Mouse (Mus musculus) kidney, adult 9 months (tissue): ENCODE results near the gene Nab2.
"Not testable (repeated sequence)": the region's sequence is repeated elsewhere in the genome, so short reads cannot be mapped to it uniquely, and the experiment has no call there.

ENCODE experiments used
- DNase-seq: peaks from one replicate; pipeline ENCODE4 v3.0.0; 2022

Gene Nab2

DNA sequence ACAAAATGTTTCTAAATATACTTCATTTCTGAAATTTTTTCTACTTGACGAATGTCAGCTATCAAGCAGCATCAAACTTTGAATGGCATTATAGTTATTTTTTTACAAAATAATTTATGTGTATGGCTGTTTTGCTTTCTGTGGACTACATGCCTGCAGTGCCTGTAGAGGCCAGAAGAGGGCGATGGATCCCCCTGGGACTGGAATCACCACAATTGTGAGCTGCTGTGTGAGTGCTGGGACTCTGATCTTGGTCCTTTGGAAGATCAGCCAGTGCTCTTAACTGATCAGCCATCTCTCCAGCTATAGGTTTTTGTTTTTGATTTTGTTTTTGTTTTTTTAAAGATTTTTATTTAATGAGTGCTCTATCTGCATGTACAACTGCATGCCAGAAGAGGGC lies 2.9 kb upstream of the Nab2 start:
- peak; percentile 48 for DNase-seq

DNA sequence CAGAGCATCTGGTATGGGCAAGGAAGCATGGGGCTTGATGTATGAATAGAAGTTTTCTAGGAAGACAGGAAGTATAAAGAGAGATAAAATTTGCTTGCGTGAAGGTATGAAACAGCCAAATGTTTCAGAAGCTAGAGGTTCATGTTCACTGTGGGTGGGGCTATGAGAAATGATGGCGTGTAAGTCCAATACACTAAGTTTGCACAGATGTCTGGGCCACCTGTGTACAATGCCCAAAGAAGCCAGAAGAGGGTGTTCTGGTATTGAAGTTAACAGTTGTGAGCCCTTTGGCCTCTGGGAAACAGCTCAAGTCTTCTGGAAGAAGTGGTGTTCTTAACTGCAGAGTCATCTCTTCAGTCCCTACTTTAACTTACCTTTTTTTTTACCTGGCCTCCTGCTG lies 1.8 kb upstream of the Nab2 start:
- peak; percentile 50 for DNase-seq

- DNase-seq, result no peak
These were observed 802 bp upstream of the Nab2 start for GRCm38 (mm10) chr10:127669170-127669569.

DNA sequence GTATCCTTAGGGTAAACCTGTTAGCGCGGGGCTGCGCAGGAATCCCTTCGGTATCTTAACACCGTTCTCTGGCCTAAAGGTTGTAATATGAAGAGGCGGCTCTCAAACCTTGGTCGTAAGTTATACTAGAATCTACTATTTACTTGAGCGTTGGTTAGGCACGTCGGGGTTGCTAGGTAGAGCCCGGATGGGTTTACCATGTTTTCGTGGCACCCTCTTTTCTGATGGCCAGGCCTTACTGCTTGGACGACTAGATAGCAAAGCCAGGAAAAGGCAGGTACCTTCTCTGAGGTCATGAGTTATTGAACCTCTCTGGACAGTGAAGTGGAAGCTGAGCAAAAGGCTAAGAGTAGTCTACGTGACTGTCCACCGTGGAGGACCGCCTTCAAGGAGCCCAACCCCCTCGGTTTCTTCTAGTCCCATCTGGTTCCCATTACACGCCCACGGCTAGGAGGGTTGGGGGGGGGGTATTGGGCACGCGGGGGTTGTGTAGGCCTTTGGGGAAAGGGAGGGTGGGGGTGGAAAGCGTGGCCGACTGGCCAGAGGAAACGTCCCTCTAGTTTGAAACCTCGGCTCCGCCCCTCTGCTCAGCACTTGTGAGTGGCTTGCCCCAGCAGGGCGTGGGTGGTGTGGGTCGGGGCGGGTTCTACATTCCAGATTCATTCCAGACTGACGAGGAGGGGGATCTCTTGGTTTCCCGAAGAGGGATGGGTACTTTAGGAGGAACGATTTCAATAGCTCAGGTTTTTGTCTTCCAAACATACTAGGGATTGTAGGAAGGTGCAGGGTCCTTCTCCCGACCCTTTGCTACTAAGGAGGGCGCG lies 887 bp downstream of the Nab2 start:
- DNase-seq, result peak; percentile 91

GRCm38 (mm10) chr10:127666501-127667268 lies 1.7 kb downstream of the Nab2 start, which contains the start of gene Nemp1:
Nemp1 (plus strand) TSS chr10:127666901.
- DNase-seq, result peak; percentile 85

- peak; percentile 47 for DNase-seq
These were observed 2.8 kb downstream of the Nab2 start for GRCm38 (mm10) chr10:127665366-127666181.

- no peak for DNase-seq
These were observed 3.5 kb downstream of the Nab2 start for GRCm38 (mm10) chr10:127664891-127665290.

DNA sequence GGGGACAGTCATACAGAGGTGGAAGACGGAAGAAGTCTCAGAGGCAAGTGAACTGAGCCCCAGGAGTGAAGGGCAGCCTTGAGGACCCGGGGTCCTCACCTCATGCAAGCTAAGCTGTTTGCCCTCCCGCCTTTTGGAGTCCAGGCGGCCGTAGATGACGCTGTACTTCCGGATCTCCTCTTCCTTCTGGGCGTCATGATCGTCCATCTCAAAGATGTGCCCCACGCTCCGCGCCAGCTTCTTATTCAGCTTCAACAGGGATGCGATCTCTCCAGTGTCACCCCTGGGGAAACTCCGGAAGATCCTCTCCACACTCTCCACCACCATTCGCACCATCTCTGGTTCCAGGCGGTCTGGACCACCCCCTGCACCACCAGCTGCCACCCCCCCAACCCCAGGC lies 4.2 kb downstream of the Nab2 start:
- no peak for DNase-seq

GRCm38 (mm10) chr10:127663590-127663989 lies 4.8 kb downstream of the Nab2 start:
- DNase-seq, result no peak

DNA sequence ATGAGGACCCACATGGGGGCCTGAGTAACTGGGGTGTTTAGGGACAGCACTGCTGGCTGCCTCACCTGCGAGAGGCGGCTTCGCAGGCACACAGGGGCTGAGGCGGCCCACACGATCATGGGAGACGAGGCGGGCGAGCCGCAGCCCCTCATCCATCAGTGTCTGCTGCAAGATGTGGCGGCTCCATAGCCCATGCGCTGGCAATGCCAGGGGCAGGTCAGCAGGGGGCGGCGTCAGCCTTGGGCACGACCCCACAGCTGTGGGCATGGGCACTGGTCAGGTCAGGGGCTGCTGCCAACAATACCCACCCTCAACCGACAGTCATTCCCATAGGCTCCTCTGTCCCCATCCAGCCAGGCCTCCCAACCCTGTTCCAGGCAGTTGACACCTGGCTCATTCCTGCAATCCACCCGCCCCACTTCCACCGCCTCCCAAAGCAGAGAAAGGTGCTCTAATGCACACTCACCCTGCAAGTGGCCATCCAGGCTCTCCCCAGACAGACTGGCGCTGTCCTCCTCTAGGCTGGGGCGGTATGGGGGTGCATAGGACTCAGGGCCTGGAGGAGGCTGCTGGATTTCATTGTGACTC lies 5.6 kb downstream of the Nab2 start:
- DNase-seq, result no peak

- DNase-seq, result peak; percentile 93
These were observed 6.3 kb downstream of the Nab2 start for GRCm38 (mm10) chr10:127661915-127662663.

DNA sequence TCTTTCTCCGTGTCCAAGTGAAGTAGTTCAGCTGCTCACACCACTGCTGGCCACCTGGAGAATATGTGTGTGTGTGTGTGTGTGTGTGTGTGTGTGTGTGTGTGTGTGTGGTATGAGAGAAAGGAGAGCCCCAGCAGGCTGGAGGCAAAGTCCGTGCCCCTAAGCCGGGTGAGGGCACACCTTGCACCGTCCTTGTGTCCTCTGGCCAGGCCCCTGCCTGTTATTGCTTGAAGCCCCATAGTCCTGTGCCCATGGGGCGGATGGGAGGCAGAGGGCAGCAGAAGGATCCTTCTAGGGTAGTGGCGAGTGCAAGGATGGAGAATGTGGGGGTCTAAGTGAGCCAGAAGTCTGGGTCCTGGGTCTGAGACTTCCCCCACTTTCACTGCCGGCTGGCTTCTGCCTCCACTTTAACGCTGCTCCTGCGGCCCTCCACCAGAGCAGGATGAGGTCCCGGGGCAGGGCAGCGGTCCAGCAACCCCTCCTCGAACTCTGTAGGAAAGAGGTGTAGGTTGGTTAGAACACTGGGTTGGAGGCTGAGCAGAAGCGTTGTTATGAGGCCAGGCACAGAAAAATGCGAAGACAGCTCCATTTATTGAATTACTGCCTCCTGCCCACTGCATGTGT lies 7.0 kb downstream of the Nab2 start:
- DNase-seq, result peak; percentile 76

GRCm38 (mm10) chr10:127659551-127659950 lies 8.8 kb downstream of the Nab2 start:
- DNase-seq, result no peak

- peak; percentile 56 for DNase-seq
These were observed 10.3 kb downstream of the Nab2 start for GRCm38 (mm10) chr10:127658076-127658475.

DNA sequence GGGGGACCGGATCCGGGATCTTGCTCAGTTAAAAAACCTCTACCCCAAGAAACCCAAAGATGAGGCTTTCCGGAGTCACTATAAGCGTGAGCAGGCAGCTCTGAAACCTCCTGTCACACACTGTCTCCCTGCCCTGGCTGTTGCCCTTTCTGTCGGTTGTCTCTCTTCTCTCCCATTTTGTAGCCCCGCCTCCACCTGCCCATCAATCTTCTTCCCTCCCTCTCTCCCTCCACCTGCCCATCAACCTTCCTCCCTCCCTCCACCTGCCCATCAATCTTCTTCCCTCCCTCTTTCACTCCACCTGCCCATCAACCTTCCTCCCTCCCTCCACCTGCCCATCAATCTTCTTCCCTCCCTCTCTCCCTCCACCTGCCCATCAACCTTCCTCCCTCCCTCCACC lies 10.8 kb downstream of the Nab2 start:
- DNase-seq, result not testable (repeated sequence)

DNA sequence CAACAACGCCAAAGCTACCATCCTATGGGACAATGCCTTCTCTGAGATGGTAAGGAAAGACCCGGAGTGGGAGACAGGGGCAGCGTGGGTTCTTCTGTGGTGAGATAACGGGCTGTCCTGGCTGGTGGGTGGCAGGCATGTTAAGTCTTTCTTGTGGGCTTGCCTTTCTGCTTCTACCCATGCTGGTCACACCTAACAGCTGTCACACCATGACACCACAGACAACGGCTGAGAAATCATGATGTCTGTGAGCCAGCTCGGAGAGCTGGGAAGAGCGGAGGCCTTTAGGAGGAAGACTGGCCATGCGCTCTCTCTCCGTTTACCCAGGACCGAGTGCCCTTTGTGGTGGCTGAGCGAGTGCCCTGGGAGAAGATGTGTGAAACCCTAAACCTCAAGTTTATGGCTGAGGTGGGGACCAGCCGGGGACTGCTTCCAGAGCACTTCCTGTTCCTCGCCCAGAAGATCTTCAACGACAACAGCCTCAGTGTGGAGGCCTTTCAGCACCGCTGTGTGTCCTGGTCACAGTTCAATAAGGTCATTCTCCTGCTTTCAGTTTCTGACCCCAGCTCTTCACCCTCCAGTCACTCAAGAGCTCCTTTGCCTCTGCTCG lies 13.3 kb downstream of the Nab2 start:
- DNase-seq, result no peak

DNA sequence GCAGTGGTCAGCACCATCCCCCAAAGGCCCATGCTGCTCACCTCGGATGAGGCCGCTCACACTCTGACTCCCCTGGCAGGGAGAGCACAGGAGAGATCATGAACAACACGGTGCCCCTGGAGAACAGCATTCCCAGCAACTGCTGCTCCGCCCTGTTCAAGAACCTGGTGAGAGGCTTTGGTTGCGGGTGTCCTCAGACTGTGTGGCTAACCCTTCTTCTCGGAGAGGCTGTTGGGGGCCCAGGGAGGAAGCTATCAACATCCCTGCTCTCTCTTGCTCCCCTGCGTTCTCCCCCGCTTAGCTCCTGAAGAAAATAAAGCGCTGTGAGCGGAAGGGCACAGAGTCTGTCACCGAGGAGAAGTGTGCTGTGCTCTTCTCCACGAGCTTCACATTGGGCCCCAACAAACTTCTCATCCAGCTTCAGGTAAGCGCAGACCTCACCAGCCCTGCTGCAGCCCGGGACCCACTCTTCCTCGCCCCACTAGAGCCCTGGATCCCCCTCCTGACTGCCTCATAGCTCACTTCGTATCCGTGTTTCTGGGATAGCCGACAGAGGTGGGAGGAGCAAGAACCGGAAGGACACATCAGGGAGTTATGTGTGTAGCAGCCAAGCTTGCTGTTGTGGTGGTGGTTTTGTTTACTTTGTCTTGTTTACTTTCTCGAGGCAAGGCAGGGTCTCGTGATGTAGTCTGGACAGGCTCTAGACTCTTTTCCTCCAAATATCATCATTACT lies 15.3 kb downstream of the Nab2 start:
- DNase-seq, result no peak

DNA sequence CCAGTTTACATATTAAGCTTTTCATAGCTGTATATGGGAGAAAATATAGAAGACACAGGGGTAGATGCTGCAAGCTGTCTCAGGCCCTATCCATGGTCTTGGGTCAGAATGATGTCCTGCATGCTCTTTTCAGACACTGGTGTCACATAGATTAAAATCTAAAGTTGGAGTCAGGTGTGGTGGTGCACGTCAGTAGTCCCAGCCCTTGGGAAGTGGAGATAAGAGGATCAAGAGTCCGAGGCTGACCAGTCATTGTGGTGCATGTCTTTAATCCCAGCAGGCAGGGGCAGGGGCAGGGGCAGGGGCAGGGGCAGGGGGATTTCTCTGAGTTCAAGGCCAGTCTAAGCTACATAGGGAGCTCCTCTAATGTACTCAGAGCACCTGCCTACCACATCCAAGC lies 22.6 kb downstream of the Nab2 start:
- no peak for DNase-seq

- peak; percentile 88 for DNase-seq
These were observed 24.7 kb downstream of the Nab2 start for GRCm38 (mm10) chr10:127643553-127644238.
